Mouse (Mus musculus) gastrocnemius, adult 2 months (tissue): Measurements from ENCODE around the gene Map3k14. TPM values are rescaled to one million over a fixed set of nuclear protein-coding genes. Genes with fewer than 3 reads are reported as not detected.

Experiments
- DNase-seq: peaks from one replicate; pipeline ENCODE4 v3.0.0; 2022
- H3K27ac ChIP-seq: fragments of 200-600 bp; 2 replicates; pipeline ENCODE4 v1.8.1; 2022; ENCODE audit warnings: mild to moderate bottlenecking
- H3K4me3 ChIP-seq: fragments of 200-600 bp; 2 replicates; pipeline ENCODE4 v1.8.1; 2022; ENCODE audit warnings: mild to moderate bottlenecking, moderate library complexity
- CTCF ChIP-seq: fragments of 200-600 bp; IDR thresholded peaks from 2 replicates; pipeline ENCODE4 v1.8.1; 2022; ENCODE audit warnings: antibody characterized with exemption, mild to moderate bottlenecking, moderate library complexity
- intact Hi-C: fragments of 180-260 bp; cut with DNase I; formaldehyde crosslinking; loops from one replicate; pipeline ENCODE4 v1.15.1; 2025
- total RNA-seq, 2 experiments: library from RNA; stranded (reverse); gene quantifications; 2 replicates each; pipeline ENCODE4 v1.2.3; 2021

The Map3k14 gene
- total RNA-seq, 2 experiments from 2014 or later: 4.1 to 4.2 TPM

GRCm38 (mm10) chr11:103268350-103268749 lies 1.1 kb upstream of the Map3k14 start:
- no peak for TF ChIP-seq CTCF
- Histone ChIP-seq H3K27ac (peak overlapping the region; percentile 88), H3K4me3 (no peak overlapping the region)
- intact Hi-C loops: loop anchor here (2.0 to 5.0 kb wide), 2 partner anchors 20 to 36 kb away; no protein-coding TSS in a partner anchor
- DNase-seq: no peak

- no peak; the same call in 1 of the 2 replicates for TF ChIP-seq CTCF
- intact Hi-C loops: loop anchor here (5.0 kb wide), 1 partner anchor 35 kb away; no protein-coding TSS in a partner anchor
- no peak for DNase-seq
- Histone ChIP-seq H3K4me3 (peak overlapping the region; percentile 78), H3K27ac (peak overlapping the region; percentile 98)
These were observed 435 bp downstream of the Map3k14 start for GRCm38 (mm10) chr11:103266729-103267345.

- no peak for DNase-seq
- peak overlapping the region; percentile 98; the same call in 1 of the 2 replicates for H3K27ac ChIP-seq
- intact Hi-C loops: loop anchor here (5.0 kb wide), 1 partner anchor 34 kb away; no protein-coding TSS in a partner anchor
- H3K4me3 ChIP-seq: peak overlapping the region; percentile 78
- no peak for TF ChIP-seq CTCF
These were observed 1.4 kb downstream of the Map3k14 start for GRCm38 (mm10) chr11:103265856-103266255.

GRCm38 (mm10) chr11:103265211-103265610 lies 2.1 kb downstream of the Map3k14 start:
- peak overlapping the region; percentile 78; the same call in 1 of the 2 replicates for H3K4me3 ChIP-seq
- intact Hi-C loops: loop anchor here (5.0 kb wide), 1 partner anchor 33 kb away; no protein-coding TSS in a partner anchor
- TF ChIP-seq CTCF: no peak
- peak overlapping the region; percentile 87 for H3K27ac ChIP-seq
- no peak for DNase-seq

- intact Hi-C loops: loop anchor here (5.0 kb wide), 1 partner anchor 32 kb away; no protein-coding TSS in a partner anchor
- DNase-seq: no peak
- TF ChIP-seq CTCF: no peak
- peak overlapping the region; percentile 78 for H3K4me3 ChIP-seq
- H3K27ac ChIP-seq: peak overlapping the region; percentile 87
These were observed 2.8 kb downstream of the Map3k14 start for GRCm38 (mm10) chr11:103264427-103265005.

GRCm38 (mm10) chr11:103263551-103263950 lies 3.7 kb downstream of the Map3k14 start:
- peak overlapping the region; percentile 87; the same call in 1 of the 2 replicates for H3K27ac ChIP-seq
- TF ChIP-seq CTCF: no peak

GRCm38 (mm10) chr11:103262412-103263267 lies 4.6 kb downstream of the Map3k14 start:
- intact Hi-C loops: loop anchor here (2.0 kb wide), 1 partner anchor 22 kb away; no protein-coding TSS in a partner anchor
- TF ChIP-seq CTCF: no peak
- peak overlapping the region; percentile 63 for H3K4me3 ChIP-seq
- DNase-seq: peak; percentile 57
- H3K27ac ChIP-seq: peak overlapping the region; percentile 87

More at GRCm38 (mm10) chr11:103263551-103263950, 3.7 kb downstream of the Map3k14 start:
- intact Hi-C loops: loop anchor here (2.0 kb wide), 1 partner anchor 23 kb away; no protein-coding TSS in a partner anchor
- no peak for DNase-seq
- 0 out of 2 replicates have a peak overlapping the region, but pooled peaks have one; percentile 3 for H3K4me3 ChIP-seq

- Histone ChIP-seq H3K27ac (peak overlapping the region; percentile 87), H3K4me3 (peak overlapping the region; percentile 63)
- intact Hi-C loops: loop anchor here (2.0 kb wide), 1 partner anchor 21 kb away; no protein-coding TSS in a partner anchor
- no peak for TF ChIP-seq CTCF
- DNase-seq: peak; percentile 83
These were observed 5.4 kb downstream of the Map3k14 start for GRCm38 (mm10) chr11:103261671-103262411.

GRCm38 (mm10) chr11:103260515-103261192 lies 6.6 kb downstream of the Map3k14 start:
- DNase-seq: peak; percentile 49
- TF ChIP-seq CTCF: no peak
- intact Hi-C loops: no loop called here
- H3K27ac ChIP-seq: peak overlapping the region; percentile 5; the same call in 1 of the 2 replicates
- no peak overlapping the region for H3K4me3 ChIP-seq

GRCm38 (mm10) chr11:103260034-103260433 lies 7.2 kb downstream of the Map3k14 start:
- no peak overlapping the region for H3K4me3 ChIP-seq
- intact Hi-C loops: no loop called here
- no peak for TF ChIP-seq CTCF
- H3K27ac ChIP-seq: peak overlapping the region; percentile 5; the same call in 1 of the 2 replicates
- no peak for DNase-seq

- Histone ChIP-seq H3K27ac (no peak overlapping the region), H3K4me3 (no peak overlapping the region)
- intact Hi-C loops: no loop called here
- peak; percentile 41 for DNase-seq
- TF ChIP-seq CTCF: no peak
These were observed 9.3 kb downstream of the Map3k14 start for GRCm38 (mm10) chr11:103257938-103258481.
